Mouse (Mus musculus) large intestine, adult 2 months (tissue): ENCODE data around the gene Eif2s1. TPM values are rescaled to one million over a fixed set of nuclear protein-coding genes. Genes with fewer than 3 reads are reported as not detected.
"Not testable (repeated sequence)": the region's sequence is repeated elsewhere in the genome, so short reads cannot be mapped to it uniquely, and the experiment has no call there.

Experiments
- DNase-seq: peaks from one replicate; pipeline ENCODE4 v3.0.0-alpha.2; 2012; ENCODE audit warnings: low read depth, low spot score
- WGBS: fragments of 180-500 bp; shearing (Covaris S2); methylation state at CpG from one replicate; pipeline ENCODE4 v1.1.7; 2018; 5-methylcytosine and 5-hydroxymethylcytosine counted together
- polyA plus RNA-seq: library from polyadenylated mRNA; depleted of rRNA; stranded (reverse); fragments of >200 nt; gene quantifications from 2 replicates; pipeline ENCODE4 v1.2.3, GENCODE M21; 2012; rRNA removed

Eif2s1 gene
- polyA plus RNA-seq, 1 experiment = 11.5 TPM

DNA sequence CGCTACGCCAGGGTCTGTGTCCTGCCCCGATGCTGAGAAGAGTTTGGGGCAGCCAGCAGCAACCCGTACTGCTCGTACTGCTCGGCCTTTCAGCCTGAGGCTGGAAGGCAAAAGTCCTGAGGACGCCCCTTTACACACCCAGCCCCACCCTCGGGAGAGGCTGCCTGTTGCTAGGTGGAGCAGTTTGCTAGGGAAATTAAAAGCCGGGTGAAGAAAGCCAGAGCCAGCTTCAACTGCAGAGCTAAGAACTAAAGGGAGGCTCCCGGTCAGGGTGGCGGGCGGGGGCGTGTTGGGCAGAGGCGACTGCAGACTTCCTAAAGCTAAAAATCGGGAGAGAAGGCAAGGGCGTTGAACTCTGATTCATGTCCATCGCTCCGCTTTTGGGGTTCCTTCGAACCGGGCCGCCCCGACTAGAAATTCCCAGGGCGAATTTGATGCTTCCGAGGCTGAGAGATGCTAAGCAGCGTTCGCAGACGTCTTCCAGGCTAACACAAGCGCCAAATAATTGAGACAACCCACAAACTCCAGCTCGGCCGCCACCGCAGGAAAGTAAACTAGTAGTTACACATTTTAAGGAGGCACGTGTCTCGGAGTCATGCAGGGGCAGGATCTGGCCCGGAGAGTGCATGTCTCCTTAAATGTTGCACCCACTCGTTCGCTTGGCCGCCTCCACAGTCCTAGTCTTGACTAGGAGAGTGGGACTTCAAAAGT lies 50.2 kb downstream of the Eif2s1 start:
- 4% methylated on average over 37 of the region's 37 CpGs for WGBS
- peak; percentile 88 for DNase-seq

DNA sequence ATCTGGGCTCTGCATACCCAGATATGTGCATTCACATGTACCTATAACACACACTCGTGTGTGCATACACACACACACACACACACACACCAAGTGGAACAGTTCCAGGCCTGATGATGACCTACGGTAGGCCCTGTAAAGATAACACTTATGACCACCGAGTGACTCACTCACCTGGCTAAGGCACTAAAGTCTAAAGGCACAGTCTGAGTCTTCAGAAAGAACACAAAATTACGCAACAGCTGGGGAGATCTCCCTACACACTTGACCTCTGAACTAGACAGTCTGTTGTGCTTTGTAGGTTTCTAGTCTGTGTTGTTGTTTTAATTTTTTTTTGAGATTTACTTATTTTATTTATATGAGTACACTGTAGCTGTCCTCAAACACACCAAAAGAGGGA lies 52.8 kb downstream of the Eif2s1 start:
- 25% methylated on average over 4 of the region's 4 CpGs for WGBS
- peak; percentile 74 for DNase-seq

DNA sequence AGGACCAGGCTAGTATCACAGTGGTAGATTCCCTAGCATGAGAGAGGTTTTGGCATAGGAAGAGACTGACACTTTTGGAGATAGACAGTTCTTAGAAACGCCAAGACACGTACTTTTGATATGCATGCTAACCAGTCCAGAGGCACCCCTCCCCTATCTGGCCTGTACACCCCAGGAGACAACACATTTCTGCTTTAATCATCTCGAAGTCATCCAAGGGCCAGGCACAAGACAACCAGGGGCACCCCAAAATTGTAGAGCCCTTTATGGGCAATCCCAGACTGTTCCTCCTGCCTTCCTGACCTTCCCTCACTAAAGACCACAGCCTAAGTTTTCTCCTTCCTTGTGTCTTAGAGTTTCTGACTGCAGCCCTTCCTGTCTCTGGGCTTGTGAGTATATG lies 53.9 kb downstream of the Eif2s1 start:
- no peak for DNase-seq
- 92% methylated on average over 3 of the region's 3 CpGs for WGBS

DNA sequence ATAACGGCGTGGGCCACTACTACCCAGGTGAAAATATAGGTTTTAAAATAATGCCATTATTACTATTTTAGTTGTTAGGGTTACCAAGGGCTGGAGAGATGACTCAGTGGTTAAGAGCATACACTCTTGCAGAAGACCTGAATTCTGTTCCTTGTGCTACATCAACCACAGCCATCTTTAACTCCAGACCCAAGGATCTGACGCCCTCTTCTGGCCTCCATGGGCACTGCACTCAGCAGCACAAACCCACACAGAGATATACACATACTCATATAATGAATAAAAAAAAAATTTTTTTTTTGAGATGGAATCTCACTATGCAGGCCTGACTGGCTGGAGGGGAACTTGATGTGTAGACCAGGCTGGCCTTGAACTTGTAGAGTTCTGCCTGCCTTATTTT lies 54.7 kb downstream of the Eif2s1 start:
- 83% methylated on average over 3 of the region's 3 CpGs for WGBS
- DNase-seq = no peak

DNA sequence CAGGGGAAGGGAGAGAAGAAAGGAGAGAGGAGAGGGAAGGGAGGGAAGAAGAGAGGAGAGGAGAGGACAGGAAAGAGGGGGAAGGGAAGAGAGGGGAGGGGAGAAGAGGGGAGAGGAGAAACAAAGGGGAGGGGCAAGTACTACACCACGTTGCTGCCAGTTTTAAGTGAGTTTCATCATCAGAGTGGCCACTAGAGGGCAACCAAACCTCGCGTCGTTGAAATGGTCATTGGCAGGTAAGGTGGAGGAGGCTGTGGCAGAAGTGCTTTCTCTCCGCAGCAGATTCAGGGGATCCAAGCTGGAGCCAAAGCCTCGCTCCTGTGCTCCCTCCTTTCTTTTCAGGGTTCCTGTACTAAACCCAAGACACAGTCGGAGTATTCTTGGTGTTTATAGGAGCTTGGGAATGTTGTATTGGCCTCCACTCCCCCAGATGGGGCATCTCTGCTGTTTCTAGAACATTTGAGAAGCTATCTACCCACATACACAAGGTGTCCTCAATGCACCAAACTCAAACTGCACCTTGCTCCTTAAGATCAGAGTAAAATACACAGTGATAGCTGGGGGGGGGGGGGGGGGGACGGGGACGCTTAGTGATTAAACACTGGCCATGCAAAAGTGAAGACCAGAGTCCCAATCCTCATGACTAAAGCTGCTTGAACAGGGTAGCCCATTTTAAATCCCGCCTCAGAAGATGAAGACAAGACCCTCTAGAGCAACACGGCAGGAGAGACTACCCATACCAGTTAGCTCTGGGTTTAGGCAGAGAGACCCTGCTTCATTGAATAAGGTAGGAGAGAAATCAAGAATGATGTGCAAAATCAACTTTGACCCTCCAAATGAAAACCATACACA lies 56.8 kb downstream of the Eif2s1 start:
- 8% methylated on average over 11 of the region's 11 CpGs for WGBS
- DNase-seq = peak; percentile 81

DNA sequence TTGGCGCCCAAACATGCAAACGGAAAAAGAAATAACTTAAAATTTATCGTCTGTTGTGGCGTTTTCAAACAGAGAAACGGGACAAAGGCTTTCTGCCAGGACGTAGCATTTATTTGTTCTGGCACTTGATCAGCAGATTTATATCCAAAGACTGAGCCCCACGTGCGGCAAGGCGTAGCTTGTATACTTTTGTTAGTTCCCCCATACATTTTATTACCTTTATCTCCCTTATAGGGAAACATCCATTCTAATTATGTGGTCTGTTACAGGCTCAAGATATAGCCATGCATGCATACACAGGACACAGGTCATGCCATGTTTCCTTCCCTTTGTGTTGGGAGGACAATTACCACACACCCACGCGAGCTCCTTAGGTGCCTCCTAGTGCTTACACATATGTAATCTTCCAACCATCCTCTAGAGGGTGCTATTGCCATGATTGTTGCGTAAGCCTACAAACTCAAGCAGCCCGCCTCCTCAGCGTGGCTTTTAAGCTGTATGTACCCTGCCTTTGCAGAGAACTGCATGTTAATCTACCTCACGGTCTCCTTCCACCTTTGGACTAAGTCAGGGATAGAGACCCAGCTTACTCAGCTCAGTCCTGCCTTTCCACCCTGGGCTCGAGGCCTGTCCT lies 57.6 kb downstream of the Eif2s1 start:
- peak; percentile 79 for DNase-seq
- 2% methylated on average over 16 of the region's 16 CpGs for WGBS

DNA sequence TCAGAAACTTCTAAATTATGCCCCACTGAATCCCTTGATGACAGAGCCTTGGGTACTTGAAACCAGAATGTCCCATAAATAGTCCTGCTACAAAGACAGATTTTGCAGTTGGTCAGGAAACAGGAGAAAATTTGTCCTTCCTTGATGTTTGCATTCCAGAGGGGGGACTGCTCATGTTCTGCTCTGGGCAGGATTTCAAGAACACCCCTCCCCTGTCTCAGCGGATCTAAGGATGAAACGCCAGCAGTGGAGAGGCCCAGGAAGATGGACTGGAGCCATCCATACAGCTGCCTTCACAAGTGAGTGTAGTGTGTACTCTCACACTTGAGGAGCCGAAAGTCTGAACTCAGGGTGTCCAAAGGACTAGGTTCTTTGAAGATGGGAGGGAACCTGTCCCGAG lies 59.8 kb downstream of the Eif2s1 start:
- DNase-seq = no peak
- 70% methylated on average over 4 of the region's 4 CpGs for WGBS

DNA sequence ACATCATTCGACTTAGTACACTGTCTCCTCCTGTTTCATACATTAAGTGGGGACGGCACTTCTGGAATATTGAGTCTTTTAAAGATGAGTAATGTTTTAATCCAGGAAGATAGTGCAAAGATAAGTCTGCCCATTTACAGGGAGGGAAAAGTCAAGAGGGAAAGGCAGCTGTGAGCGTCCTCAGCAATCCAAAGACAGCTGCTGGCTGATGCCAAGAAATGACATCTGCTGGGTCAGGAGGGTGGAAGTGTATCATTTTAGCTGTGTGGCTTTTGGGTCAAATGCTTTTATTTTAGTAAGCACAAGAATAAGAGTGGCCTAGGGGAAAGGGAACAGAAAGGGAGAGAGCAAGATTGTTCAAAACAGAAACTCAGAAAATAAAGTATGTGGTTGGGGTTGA lies 60.4 kb downstream of the Eif2s1 start:
- 74% methylated on average over 3 of the region's 3 CpGs for WGBS
- no peak for DNase-seq

DNA sequence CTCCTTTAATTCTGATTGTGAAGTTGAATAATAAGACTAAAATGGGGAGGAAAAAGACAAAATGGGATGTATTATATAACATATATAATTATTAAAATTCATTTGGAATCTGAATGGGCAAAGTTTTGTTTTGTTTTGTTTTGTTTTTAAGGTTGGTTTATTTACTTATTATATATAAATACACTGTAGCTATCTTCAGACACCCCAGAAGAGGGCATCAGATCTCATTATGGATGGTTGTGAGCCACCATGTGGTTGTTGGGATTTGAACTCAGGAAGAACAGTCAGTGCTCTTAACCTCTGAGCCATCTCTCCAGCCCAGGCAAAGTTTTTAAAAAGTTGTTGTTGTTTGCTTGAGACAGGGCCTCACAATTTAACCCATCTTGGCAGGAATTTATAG lies 61.4 kb downstream of the Eif2s1 start:
- not testable (repeated sequence) for DNase-seq

DNA sequence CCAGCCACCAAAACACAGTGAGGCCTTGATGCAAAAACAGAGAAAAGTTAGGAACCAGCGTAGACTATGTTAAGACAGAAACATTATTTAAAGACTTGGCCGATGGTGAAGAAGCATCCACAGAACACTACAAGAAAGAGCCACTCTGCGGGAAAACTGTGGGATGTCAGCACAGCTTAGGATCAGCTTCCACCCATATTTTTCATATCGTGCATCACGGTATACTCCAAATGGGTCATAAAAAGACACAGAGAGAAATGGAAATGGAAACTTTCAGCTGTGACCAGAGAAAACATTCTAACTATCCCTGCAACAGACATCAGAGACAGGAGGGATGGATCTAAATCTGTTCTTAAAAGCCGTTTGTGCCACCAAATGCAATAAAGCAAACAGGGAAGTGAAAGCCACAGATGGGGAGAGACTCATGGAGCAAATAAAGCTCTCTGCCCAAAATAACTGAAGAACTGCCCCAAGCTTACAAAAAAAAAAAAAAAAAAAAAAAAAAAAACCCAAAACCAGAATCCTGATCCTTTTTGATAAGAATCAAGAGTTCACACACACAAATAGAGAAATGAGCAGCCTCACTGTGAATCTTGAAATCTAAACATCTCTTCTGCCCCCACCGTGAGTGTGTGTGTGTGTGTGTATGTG lies 62.0 kb downstream of the Eif2s1 start:
- WGBS = 66% methylated on average over 7 of the region's 7 CpGs
- no peak for DNase-seq

DNA sequence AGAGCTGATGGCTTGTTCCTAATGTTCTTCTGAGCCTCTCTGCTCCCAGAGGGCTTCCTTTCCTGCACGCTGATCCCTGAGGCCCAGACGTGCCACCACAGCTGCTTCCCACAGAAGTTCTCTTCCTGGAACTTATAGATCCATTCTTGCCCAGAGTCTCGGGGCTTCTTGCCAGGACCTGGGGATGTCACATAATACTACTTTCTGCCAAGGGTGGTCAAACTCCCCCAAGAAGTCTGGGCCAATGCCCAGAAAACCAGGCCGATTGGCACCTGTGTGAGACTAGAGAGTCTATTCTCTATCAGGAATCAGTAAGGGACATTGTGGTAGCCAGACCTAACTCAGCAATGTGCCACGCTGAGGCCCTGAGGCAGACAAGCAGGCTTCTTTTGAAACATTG lies 65.7 kb downstream of the Eif2s1 start:
- WGBS = 78% methylated on average over 5 of the region's 5 CpGs
- DNase-seq = no peak

DNA sequence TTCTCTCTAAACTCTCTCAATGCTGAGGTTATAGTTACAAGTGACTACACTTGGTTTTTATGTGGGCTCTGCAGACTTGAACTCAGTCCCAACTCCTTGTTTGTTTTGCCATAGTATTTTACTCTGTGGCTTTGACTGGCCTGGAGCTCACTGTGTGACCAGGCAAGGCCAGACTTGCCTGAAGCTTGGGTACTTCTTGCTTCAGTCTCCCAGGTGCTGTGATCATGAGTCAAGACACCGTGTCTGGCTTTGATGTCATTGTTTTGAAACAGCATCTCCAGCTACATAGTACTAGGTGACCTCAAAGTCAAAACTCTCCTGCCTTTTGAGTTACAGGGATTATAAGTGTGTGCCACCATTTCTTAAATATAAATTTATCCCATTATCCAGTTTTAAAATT lies 68.3 kb downstream of the Eif2s1 start:
- DNase-seq = no peak

DNA sequence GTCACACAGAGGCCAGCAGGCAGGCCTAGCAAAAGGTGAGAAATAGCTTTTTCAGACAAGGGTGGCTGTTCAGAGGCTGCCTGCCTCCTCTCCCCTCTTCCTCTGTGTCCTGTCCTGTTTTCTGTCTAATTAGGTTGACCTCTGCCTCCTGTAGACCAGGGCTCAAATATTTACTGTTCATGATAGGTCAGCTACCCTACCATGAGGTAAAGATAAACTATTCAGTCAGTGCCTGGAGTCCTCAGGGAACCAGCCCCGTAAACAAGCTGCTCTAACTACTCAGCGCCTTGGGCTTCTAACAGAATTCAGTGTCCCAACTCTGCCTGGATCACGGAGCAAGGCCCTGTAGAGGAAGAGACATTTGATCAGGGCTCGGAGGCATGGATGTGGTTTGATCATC lies 74.9 kb downstream of the Eif2s1 start:
- DNase-seq = no peak
- WGBS = 76% methylated on average over 4 of the region's 4 CpGs

More for the DNA sequence above, 68.3 kb downstream of the Eif2s1 start:
- WGBS = 71% methylated on average over 1 of the region's 1 CpGs

Other genes starting within 250 kb of the Eif2s1 start
- gene Fam71d, start 170.3 kb upstream of the Eif2s1 start, polyA plus RNA-seq = not detected in 2 replicates
- 3.6 and 5.1 TPM in 2 replicates for gene Mpp5, start 112.9 kb upstream of the Eif2s1 start, polyA plus RNA-seq
- 11.9 and 13.8 TPM in 2 replicates for gene Atp6v1d, start 181 bp upstream of the Eif2s1 start, polyA plus RNA-seq
- 16.3 and 37.4 TPM in 2 replicates for gene Plek2, start 45.1 kb downstream of the Eif2s1 start, polyA plus RNA-seq
- gene Tmem229b, start 145.8 kb downstream of the Eif2s1 start, polyA plus RNA-seq = 9.8 and 11.0 TPM in 2 replicates
- gene Plekhh1, start 167.3 kb downstream of the Eif2s1 start, polyA plus RNA-seq = 13.3 and 26.2 TPM in 2 replicates
- 8.4 and 13.1 TPM in 2 replicates for gene Pigh, start 227.8 kb downstream of the Eif2s1 start, polyA plus RNA-seq